Mouse (Mus musculus) cerebellum, adult 8-10 months (tissue): Measurements from ENCODE around the gene Ppp1r17.

Experiments used
- DNase-seq: peaks from one replicate; pipeline ENCODE4 v3.0.0; 2022

Gene Ppp1r17

GRCm38 (mm10) chr6:56017291-56017994 lies at the start of gene Ppp1r17:
Gene Ppp1r17, plus strand, starts transcription at chr6:56017497.
- DNase-seq = no peak

- DNase-seq = peak; percentile 25
Measured at GRCm38 (mm10) chr6:55972998-55973397, 44.3 kb upstream of the Ppp1r17 start.

DNA sequence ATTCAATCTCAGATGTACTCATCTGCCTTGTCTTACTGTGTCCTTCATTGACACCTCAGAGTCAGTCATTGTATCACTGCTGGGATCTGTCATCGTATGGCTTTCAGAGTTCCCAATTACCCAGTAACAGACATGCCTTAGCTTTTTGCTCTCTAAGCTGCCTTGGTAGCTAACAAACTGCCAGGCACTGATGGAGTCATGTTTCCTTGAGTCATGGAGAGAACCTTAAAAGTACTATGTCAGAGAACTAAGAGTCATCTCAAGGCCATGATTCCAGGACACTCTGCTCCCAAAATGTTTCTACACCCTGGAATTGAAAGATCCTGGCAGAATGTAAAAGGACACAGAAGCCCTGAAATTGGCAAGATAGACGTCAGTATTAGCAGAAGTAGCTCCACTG lies 37.5 kb upstream of the Ppp1r17 start:
- DNase-seq = no peak

DNA sequence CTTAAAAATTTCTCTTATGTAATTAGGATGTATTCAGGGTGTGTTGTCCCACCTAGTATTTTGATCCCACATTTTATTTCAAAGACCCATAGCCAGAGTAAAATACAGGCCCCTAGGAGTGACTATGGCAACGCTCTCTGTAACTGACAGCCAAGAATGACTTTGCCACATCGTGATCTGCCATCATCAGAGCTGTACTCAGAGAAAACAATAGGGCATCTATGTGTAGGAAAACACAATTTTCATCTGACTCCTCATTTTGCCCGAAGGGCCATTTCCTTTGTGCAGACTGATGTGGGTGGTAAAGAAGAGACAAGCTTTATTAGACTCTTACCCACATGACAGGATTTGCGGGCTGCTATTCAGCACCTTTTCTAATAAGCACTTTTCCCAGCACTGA lies 8.6 kb upstream of the Ppp1r17 start:
- no peak for DNase-seq

DNA sequence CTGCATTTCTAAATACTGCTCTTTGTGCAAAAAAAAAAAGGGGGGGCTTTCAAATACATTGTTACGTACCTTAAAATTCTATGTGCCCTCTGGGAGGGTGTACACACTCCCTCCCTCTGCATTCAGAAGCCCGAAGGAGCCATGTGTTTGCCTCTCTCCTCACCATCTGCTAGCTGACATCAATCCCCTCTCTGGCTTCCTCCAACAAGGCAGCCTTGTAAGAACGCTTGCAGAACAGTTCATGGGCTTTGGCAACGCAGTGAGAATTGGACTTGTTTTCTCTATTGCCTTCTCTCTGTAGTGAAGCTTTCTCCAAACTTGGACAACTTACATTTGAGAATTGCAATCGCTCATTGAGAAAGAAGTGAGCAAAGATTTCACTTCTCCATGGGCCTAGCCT lies 4.9 kb upstream of the Ppp1r17 start:
- DNase-seq = no peak

- DNase-seq = no peak
Measured at GRCm38 (mm10) chr6:56019632-56020031, 2.3 kb downstream of the Ppp1r17 start.

DNA sequence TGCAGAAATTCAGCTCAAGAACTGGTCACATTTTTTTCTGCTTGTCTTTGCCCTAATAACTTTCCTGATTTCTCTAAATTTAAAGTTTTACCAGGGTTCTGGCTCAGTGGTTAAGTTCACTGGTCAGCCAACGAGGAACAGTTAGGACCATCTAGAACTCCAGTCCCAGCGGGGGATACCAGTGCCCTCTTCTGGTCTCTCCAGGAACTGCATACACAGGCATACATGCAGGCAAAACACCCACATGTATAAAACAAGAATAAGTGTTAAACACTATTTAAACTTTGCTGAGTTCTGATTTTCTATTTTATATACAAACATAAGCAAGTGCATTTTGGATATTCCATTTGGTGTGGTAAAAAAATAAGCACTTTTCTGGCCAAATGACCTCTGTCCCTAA lies 8.2 kb downstream of the Ppp1r17 start:
- no peak for DNase-seq

GRCm38 (mm10) chr6:56027318-56027717 lies 10.0 kb downstream of the Ppp1r17 start:
- no peak for DNase-seq

GRCm38 (mm10) chr6:56027966-56028365 lies 10.7 kb downstream of the Ppp1r17 start:
- no peak for DNase-seq

DNA sequence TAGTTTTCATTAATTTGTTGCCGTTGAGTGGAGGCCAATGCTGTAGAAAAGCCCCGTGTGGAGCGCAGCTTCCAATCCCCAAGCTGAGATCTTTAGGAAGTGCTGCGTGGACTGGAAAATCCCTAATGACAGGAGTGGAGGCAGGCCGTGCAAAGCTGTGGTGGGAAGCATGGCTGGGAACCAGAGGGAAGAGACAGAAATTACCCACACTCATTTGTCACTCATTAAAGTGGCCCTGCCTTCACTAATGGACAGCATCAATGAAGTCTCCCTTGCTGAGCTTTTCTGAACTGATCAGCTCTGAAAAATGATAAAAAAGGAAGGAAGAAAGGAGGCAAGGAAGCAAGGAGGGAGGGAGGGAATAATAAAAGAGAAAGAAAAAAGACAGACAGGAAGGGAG lies 12.7 kb downstream of the Ppp1r17 start:
- no peak for DNase-seq

GRCm38 (mm10) chr6:56032231-56032630 lies 14.9 kb downstream of the Ppp1r17 start:
- no peak for DNase-seq

DNA sequence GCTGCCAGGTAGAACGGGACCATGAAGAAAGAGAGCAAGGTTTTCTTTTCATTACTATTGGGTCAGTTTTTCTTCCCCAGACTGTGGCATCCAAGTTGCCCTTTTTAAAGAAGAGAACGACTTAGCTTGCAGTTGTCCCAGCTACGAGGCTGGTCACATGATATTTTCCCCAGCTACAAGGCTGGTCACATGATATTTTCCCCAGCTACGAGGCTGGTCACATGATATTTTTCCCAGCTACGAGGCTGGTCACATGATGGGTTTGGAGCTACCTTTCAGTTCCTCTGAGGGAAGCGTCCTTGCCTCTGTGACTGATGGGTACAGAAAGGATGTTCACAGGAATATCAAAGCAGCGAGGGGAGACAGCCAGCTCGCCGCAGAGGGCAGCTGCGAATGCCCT lies 17.8 kb downstream of the Ppp1r17 start:
- DNase-seq = no peak

DNA sequence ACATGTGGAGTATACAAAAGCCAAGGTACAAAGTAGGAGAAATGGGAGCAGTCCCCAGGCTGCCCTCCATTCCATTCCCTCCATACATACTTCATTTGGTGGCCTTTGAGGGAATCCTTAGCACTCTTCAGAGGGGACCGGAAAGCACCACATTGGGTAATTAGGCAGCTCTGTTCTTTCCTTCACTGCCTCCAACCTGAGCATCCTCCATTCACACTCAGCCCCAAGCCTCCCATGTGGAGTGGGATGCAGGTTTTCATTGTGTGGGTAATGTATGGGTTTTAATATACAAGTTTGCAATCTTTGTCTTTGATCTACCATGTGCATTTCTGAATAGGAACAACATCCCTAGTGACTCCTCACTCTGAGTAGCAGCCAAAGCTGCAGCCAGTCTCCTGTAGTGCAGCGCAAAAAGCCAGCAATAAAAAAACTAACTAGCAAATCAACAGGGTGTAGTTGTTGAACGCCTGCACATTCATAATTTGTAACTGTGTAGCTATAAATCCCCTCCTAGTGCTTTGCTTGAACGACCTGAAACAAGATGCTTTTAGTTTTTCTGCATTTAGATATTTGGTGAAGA lies 22.3 kb downstream of the Ppp1r17 start:
- DNase-seq = no peak

- DNase-seq = no peak
Measured at GRCm38 (mm10) chr6:56044270-56044669, 27.0 kb downstream of the Ppp1r17 start.

DNA sequence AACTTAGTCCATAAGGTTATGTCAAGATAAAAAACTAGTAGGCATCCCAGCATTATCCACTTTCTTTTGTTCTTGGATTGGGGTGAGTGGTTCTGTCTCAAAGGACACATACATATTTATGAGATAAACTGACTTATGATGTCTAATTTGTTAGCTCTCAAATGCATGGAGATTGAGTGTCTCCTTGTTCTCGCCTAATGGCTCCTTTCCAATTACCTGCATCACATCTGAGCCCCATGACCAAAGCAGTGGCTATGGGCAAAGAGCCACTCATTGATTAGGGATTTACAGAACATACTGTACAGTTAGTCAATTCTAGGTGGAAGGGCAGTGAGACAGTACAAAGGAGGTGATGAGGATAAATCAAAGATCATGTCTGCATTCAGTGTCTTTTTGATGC lies 27.4 kb downstream of the Ppp1r17 start:
- no peak for DNase-seq

DNA sequence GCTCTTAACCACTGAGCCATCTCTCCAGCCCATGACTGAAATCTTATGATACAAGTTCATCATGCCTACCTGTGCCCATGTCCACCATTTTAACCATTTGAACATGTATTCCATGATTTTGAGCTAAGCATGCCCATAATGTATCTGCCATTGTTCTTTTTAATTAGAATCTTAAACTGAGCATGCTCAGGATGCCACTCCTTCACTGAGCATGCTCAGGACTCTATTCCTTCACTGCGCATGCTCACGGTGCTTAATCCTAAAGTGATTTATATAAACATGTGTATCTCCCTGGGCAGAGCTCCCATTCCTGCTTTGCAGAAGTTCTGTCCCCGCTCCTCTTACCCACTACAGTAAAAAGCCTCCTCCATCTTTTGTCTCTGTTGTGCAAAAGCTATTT lies 31.3 kb downstream of the Ppp1r17 start:
- DNase-seq = no peak

DNA sequence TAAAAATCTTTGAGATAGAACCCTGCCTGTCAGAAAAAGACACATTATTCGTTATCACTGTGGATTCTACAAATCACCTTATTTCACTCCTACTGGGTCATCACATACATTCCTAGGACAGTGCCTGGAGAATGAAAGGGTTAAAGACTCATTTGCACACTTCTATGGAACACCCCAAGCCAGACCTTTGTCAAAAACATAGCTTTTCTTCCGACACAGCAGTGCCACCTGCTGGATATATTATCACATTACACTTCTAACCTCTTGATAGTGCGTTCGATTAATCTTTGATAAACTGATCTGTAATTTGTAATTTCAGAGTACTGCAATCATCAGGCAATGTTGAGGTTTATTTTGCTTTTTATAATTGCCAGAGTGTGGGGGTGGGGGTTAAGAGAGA lies 31.8 kb downstream of the Ppp1r17 start:
- peak; percentile 23 for DNase-seq

DNA sequence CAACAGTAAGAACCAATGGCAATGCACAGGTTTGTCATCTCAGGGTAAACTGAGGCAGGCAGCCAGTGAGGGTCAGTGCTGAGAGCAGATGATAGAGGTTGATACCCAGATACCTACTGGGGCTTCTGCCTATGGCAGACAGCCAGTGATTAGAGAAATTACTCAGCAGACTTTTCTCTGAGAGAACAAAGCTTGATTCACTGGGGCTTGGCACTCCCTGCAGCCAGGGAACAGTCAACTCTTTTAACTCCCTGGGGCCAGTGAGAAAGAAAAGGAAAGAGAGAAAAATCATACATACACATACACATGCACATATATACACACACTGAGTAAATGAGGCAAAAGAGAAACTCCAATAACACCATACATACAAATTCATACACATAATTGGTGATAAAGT lies 46.4 kb downstream of the Ppp1r17 start:
- DNase-seq = no peak

DNA sequence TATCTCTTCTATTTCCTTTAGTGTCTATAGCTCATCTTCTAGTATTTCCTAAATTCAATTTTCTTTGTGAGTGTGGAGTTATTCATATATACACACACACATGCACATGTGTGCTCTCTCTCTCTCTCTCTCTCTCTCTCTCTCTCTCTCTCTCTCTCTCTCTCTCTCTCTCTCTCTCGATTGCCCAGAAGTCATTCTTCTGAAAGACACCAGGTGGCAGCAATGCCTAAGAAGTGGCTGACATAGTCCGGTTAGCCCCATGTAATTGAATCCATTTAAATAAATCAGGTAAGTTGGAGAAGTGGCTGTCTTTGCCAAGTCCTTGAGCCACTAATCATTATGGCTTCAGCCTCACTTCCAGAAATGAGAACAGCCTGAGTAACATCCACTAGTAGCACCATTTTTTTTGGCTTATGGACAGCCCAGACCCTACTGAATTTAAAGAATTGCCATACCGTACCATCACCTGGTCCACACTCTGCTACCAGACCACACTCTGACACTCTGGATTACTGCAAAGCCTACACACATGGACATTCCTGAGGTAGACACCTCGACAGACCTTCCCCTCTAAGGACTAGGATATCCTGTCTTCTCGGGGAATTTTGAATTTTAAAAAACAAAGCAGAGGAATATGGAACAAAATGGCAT lies 49.5 kb downstream of the Ppp1r17 start:
- DNase-seq = peak; percentile 60

GRCm38 (mm10) chr6:56068516-56068915 lies 51.2 kb downstream of the Ppp1r17 start:
- no peak for DNase-seq

DNA sequence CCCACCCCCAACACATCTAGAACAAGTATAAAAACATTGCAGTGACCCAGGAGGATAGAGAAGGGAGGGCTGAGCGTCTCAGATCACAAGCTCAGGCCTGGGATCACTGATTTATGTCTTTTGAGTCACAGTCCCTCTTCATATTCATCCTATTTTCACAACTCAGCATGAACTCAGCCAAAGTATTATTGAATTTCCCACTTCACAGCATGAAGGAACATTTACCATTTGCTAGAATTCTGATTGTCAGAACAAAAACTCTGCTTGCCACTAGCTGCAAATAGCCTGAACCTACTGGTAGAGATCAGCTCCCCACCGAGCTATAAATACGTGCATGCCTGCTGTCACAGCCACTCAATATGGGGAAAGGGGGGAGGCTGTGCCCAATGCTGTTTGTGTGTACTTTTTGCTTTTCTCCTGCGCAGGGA lies 59.1 kb downstream of the Ppp1r17 start:
- DNase-seq = peak; percentile 35
